ENCODE assay signal across 10 mouse cellular contexts in genomic region chr14:67613691-67614090, GRCm38 (mm10).
DNase-seq lines count a peak whose midpoint lies in the region; ATAC-seq and TF ChIP-seq lines count a peak whose summit lies in the region.
"Had no signal": no experiment of that assay in that cellular context is flagged by ENCODE, and none has a peak within 500 bp of the region (broad histone marks: within the 10 kb centered on the region; RNA-seq: fewer than 3 reads in every experiment).

No protein-coding gene starts in this region.

- TF ChIP-seq POLR2A in limb, embryonic 14.5 days (IDR thresholded peaks at IDR 0.05; ENCODE audit: borderline replicate concordance, extremely low read depth, insufficient read depth, insufficient read length): no peak

- ATAC-seq in kidney, embryonic 14.5 days (ENCODE audit: low FRiP score, low TSS enrichment): no peak
- no peak for ATAC-seq in embryonic facial prominence, embryonic 11.5 days (replicated peaks; ENCODE audit: insufficient number of reproducible peaks, low FRiP score, low TSS enrichment, low read depth)
- ATAC-seq in embryonic facial prominence, embryonic 15.5 days (ENCODE audit: insufficient number of reproducible peaks, low FRiP score, low TSS enrichment, low read depth): no peak
- no peak; the same call in 1 of the 2 replicates for ATAC-seq in limb, embryonic 14.5 days (ENCODE audit: low FRiP score, low read depth)

- WGBS in kidney, embryonic 14.5 days: 49% methylated on average over 13 of the region's 13 CpGs
- WGBS in embryonic facial prominence, embryonic 11.5 days: 63% methylated on average over 13 of the region's 13 CpGs
- WGBS in embryonic facial prominence, embryonic 15.5 days: 55% methylated on average over 13 of the region's 13 CpGs
- 32% methylated on average over 13 of the region's 13 CpGs for WGBS in limb, embryonic 14.5 days

- H3K9me3 ChIP-seq in kidney, embryonic 14.5 days (ENCODE audit: control insufficient read depth, low read length): no peaks in the 10 kb centered on the region
- no peaks in the 10 kb centered on the region for H3K9me3 ChIP-seq in embryonic facial prominence, embryonic 11.5 days (replicated peaks; ENCODE audit: control insufficient read depth, low read length)
- no peaks in the 10 kb centered on the region for H3K9me3 ChIP-seq in embryonic facial prominence, embryonic 15.5 days (replicated peaks)
- no peaks in the 10 kb centered on the region for H3K9me3 ChIP-seq in limb, embryonic 14.5 days (ENCODE audit: control insufficient read depth, low read length)

- 0 out of 2 replicates have a peak, but pooled peaks cover 8% of the 10 kb centered on the region for H3K4me1 ChIP-seq in kidney, embryonic 14.5 days (ENCODE audit: control insufficient read depth, insufficient read depth, low read length)
- peaks cover 8% of the 10 kb centered on the region for H3K4me1 ChIP-seq in embryonic facial prominence, embryonic 11.5 days (ENCODE audit: control insufficient read depth, insufficient read depth, low read length)
- peaks cover 23% of the 10 kb centered on the region for H3K4me1 ChIP-seq in embryonic facial prominence, embryonic 15.5 days
- H3K4me1 ChIP-seq in limb, embryonic 14.5 days (ENCODE audit: control insufficient read depth, insufficient read depth, low read length): peaks cover 45% of the 10 kb centered on the region

- H3K9ac ChIP-seq in kidney, embryonic 14.5 days (ENCODE audit: low read depth, low read length): no peak overlapping the region
- no peak overlapping the region for H3K9ac ChIP-seq in embryonic facial prominence, embryonic 11.5 days (replicated peaks; ENCODE audit: low read length)
- H3K9ac ChIP-seq in embryonic facial prominence, embryonic 15.5 days: no peak overlapping the region
- no peak overlapping the region for H3K9ac ChIP-seq in limb, embryonic 14.5 days (ENCODE audit: low read depth, low read length, severe bottlenecking)

- H3K27me3 ChIP-seq in kidney, embryonic 14.5 days (ENCODE audit: control insufficient read depth, insufficient read depth, low read length): no peaks in the 10 kb centered on the region; the same call in 1 of the 2 replicates
- H3K27me3 ChIP-seq in embryonic facial prominence, embryonic 11.5 days (ENCODE audit: control insufficient read depth, insufficient read depth, low read length): no peaks in the 10 kb centered on the region; the same call in 1 of the 2 replicates
- H3K27me3 ChIP-seq in embryonic facial prominence, embryonic 15.5 days: peaks cover 17% of the 10 kb centered on the region
- no peaks in the 10 kb centered on the region; the same call in 1 of the 2 replicates for H3K27me3 ChIP-seq in limb, embryonic 14.5 days (ENCODE audit: control insufficient read depth, insufficient read depth, low read length)

- H3K4me2 ChIP-seq in kidney, embryonic 14.5 days (replicated peaks; ENCODE audit: low read depth, low read length): peak overlapping the region; percentile 37
- peak overlapping the region; percentile 6; the same call in 1 of the 2 replicates for H3K4me2 ChIP-seq in embryonic facial prominence, embryonic 11.5 days (ENCODE audit: low read depth, low read length)
- peak overlapping the region; percentile 51 for H3K4me2 ChIP-seq in embryonic facial prominence, embryonic 15.5 days (replicated peaks)
- H3K4me2 ChIP-seq in limb, embryonic 14.5 days (replicated peaks; ENCODE audit: low read depth, low read length, severe bottlenecking): peak overlapping the region; percentile 35

- peak overlapping the region; percentile 20; the same call in 1 of the 2 replicates for H3K4me3 ChIP-seq in kidney, embryonic 14.5 days (ENCODE audit: low read length)
- H3K4me3 ChIP-seq in embryonic facial prominence, embryonic 11.5 days (ENCODE audit: low read depth, low read length): no peak overlapping the region
- H3K4me3 ChIP-seq in embryonic facial prominence, embryonic 15.5 days (replicated peaks): peak overlapping the region; percentile 31; the same call in 1 of the 2 replicates
- H3K4me3 ChIP-seq in limb, embryonic 14.5 days (replicated peaks; ENCODE audit: low read length): peak overlapping the region; percentile 15
- H3K4me3 ChIP-seq: left cerebral cortex, adult 2 months had no signal

- 0 out of 2 replicates have a peak overlapping the region, but pooled peaks have one; percentile 30 for H3K27ac ChIP-seq in kidney, embryonic 14.5 days (ENCODE audit: low read depth, low read length)
- H3K27ac ChIP-seq in embryonic facial prominence, embryonic 11.5 days (replicated peaks; ENCODE audit: low read depth, low read length): no peak overlapping the region
- H3K27ac ChIP-seq in embryonic facial prominence, embryonic 15.5 days (replicated peaks): peak overlapping the region; percentile 51; the same call in 1 of the 2 replicates
- H3K27ac ChIP-seq in limb, embryonic 14.5 days (replicated peaks; ENCODE audit: low read depth, low read length): peak overlapping the region; percentile 80; the same call in 1 of the 2 replicates
- H3K27ac ChIP-seq: left cerebral cortex, adult 2 months had no signal

- no peak for DNase-seq in kidney, postnatal 10 days
- DNase-seq in embryonic facial prominence, embryonic 11.5 days (ENCODE audit: low spot score): no peak
- DNase-seq in limb, embryonic 14.5 days (ENCODE audit: low spot score): no peak
- DNase-seq in cerebellum, adult 9-10 months: no peak
- DNase-seq in frontal cortex, postnatal 14 days (ENCODE audit: low spot score in 2 of 2): no peak
- DNase-seq: embryo, embryonic 11 days; spleen, adult 18-20 months had no signal

- H3K36me3 ChIP-seq in kidney, embryonic 14.5 days (ENCODE audit: control insufficient read depth, insufficient read depth, low read length): no peaks in the 10 kb centered on the region
- no peaks in the 10 kb centered on the region for H3K36me3 ChIP-seq in embryonic facial prominence, embryonic 11.5 days (replicated peaks; ENCODE audit: control insufficient read depth, insufficient read depth, low read depth, low read length)
- no peaks in the 10 kb centered on the region for H3K36me3 ChIP-seq in embryonic facial prominence, embryonic 15.5 days
- H3K36me3 ChIP-seq in limb, embryonic 14.5 days (ENCODE audit: control insufficient read depth, insufficient read depth, low read length): no peaks in the 10 kb centered on the region
